Mouse (Mus musculus) liver, adult 2 months (tissue): Measurements from ENCODE around the gene Vsx1.

Source experiments
- CTCF ChIP-seq: fragments of 200-500 bp; IDR thresholded peaks from 2 replicates; pipeline ENCODE4 v1.5.1; 2011; ENCODE audit warnings: low read depth, low read length, control low read depth
- POLR2A ChIP-seq: fragments of 200-500 bp; IDR thresholded peaks from 2 replicates; pipeline ENCODE4 v1.6.1; 2011; ENCODE audit warnings: low read length, control low read depth; ENCODE audit not compliant: insufficient read depth; ENCODE audit errors: extremely low read depth

- TF ChIP-seq POLR2A (no peak), CTCF (no peak)
Observed at GRCm38 (mm10) chr2:150689223-150689800, at the start of gene Vsx1.
